19 mouse cellular contexts compared by ENCODE assay signal in genomic region chr13:111179186-111179585, GRCm38 (mm10).
A peak's percentile ranks its signal among the peaks of the same experiment; 100 is the strongest.
DNase-seq lines count a peak whose midpoint lies in the region; ATAC-seq and TF ChIP-seq lines count a peak whose summit lies in the region.
"Had no signal": no experiment of that assay in that cellular context is flagged by ENCODE, and none has a peak within 500 bp of the region (broad histone marks: within the 10 kb centered on the region; RNA-seq: fewer than 3 reads in every experiment).

No protein-coding gene starts in this region.

- no peak for TF ChIP-seq CTCF in cortical plate, adult 2 months (IDR thresholded peaks at IDR 0.05; ENCODE audit: extremely low read depth, insufficient read depth, low read length)

- no peaks in the 10 kb centered on the region for H3K27me3 ChIP-seq in hindbrain, embryonic 13.5 days
- H3K27me3 ChIP-seq: embryonic facial prominence, embryonic 13.5 days; forebrain, embryonic 15.5 days; heart, embryonic 13.5 days; hindbrain, embryonic 15.5 days; midbrain, embryonic 12.5 days had no signal

- no peaks in the 10 kb centered on the region for H3K9me3 ChIP-seq in hindbrain, embryonic 13.5 days
- H3K9me3 ChIP-seq: embryonic facial prominence, embryonic 13.5 days; forebrain, embryonic 15.5 days; heart, embryonic 13.5 days; hindbrain, embryonic 15.5 days; midbrain, embryonic 12.5 days had no signal

- H3K4me2 ChIP-seq in hindbrain, embryonic 13.5 days: no peak overlapping the region
- H3K4me2 ChIP-seq: embryonic facial prominence, embryonic 13.5 days; forebrain, embryonic 15.5 days; heart, embryonic 13.5 days; hindbrain, embryonic 15.5 days; midbrain, embryonic 12.5 days had no signal

- H3K36me3 ChIP-seq in hindbrain, embryonic 13.5 days: no peaks in the 10 kb centered on the region
- H3K36me3 ChIP-seq: embryonic facial prominence, embryonic 13.5 days; forebrain, embryonic 15.5 days; heart, embryonic 13.5 days; hindbrain, embryonic 15.5 days; midbrain, embryonic 12.5 days had no signal

- no peak for TF ChIP-seq POLR2A in cortical plate, adult 2 months (IDR thresholded peaks at IDR 0.05; ENCODE audit: extremely low read depth, insufficient read depth, low read length)

- ATAC-seq in hindbrain, embryonic 13.5 days (ENCODE audit: low FRiP score): no peak
- ATAC-seq: forebrain, embryonic 15.5 days; intestine, postnatal 0 days had no signal

- no peak overlapping the region for H3K4me3 ChIP-seq in cortical plate, adult 2 months (ENCODE audit: insufficient read depth, low read length)
- H3K4me3 ChIP-seq in hindbrain, embryonic 13.5 days: no peak overlapping the region
- H3K4me3 ChIP-seq: embryonic facial prominence, embryonic 13.5 days; forebrain, embryonic 15.5 days; heart, embryonic 13.5 days; hindbrain, embryonic 15.5 days; midbrain, embryonic 12.5 days had no signal

- WGBS in hindbrain, embryonic 13.5 days: 88% methylated on average over 6 of the region's 6 CpGs

- DNase-seq in frontal cortex, adult 2 months (ENCODE audit: extremely low spot score in 1 of 2, low spot score in 1 of 2): peak; percentile 42 to 57
- peak; percentile 29 to 45 for DNase-seq in left cerebral cortex, postnatal 10 days (ENCODE audit: extremely low spot score in 1 of 2, low spot score in 2 of 2)
- peak; percentile 24 for DNase-seq in right cerebral cortex, postnatal 14 days
- no peak for DNase-seq in embryo, embryonic 10.5 days (ENCODE audit: low spot score)
- DNase-seq in heart, postnatal 25 days (ENCODE audit: low spot score): no peak
- DNase-seq: cerebellum, adult 2 months; heart, postnatal 36 days; liver; lung, postnatal 10 days; thymus, postnatal 36 days had no signal

- H3K4me1 ChIP-seq in cortical plate, adult 2 months (ENCODE audit: control insufficient read depth, insufficient read depth, low read length): peaks cover 3% of the 10 kb centered on the region
- H3K4me1 ChIP-seq in hindbrain, embryonic 13.5 days (replicated peaks): no peaks in the 10 kb centered on the region
- H3K4me1 ChIP-seq: embryonic facial prominence, embryonic 13.5 days; forebrain, embryonic 15.5 days; heart, embryonic 13.5 days; hindbrain, embryonic 15.5 days; midbrain, embryonic 12.5 days had no signal

- no peak overlapping the region for H3K9ac ChIP-seq in hindbrain, embryonic 13.5 days
- H3K9ac ChIP-seq: embryonic facial prominence, embryonic 13.5 days; forebrain, embryonic 15.5 days; heart, embryonic 13.5 days; hindbrain, embryonic 15.5 days; midbrain, embryonic 12.5 days had no signal

- intact Hi-C loops in left cerebral cortex, postnatal 10 days (cut with DNase I): no loop called here
- intact Hi-C loops in heart, postnatal 25 days (cut with DNase I): no loop called here

- peak overlapping the region; percentile 59; the same call in 1 of the 2 replicates for H3K27ac ChIP-seq in cortical plate, adult 2 months (ENCODE audit: insufficient read depth, low read length)
- H3K27ac ChIP-seq in hindbrain, embryonic 13.5 days: no peak overlapping the region
- H3K27ac ChIP-seq: embryonic facial prominence, embryonic 13.5 days; forebrain, embryonic 15.5 days; heart, embryonic 13.5 days; hindbrain, embryonic 15.5 days; kidney, postnatal 0 days; midbrain, embryonic 12.5 days had no signal

Comparison
In these comparisons a context has a peak if more than half of its experiments do, and no peak if none do; other contexts are left out.
1. DNase-seq: peak in frontal cortex, adult 2 months (2 of 2), left cerebral cortex, postnatal 10 days (2 of 2) and right cerebral cortex, postnatal 14 days (single experiment); none in embryo, embryonic 10.5 days (single experiment) and heart, postnatal 25 days (single experiment).